Mouse (Mus musculus): ENCODE measurements at regions not wholly inside any gene's neighbourhood (a gene's known extent, or its start where the extent isn't known, plus 50 kb on each side); places are given as distances from the start of the nearest gene placed in this dataset.

DNA sequence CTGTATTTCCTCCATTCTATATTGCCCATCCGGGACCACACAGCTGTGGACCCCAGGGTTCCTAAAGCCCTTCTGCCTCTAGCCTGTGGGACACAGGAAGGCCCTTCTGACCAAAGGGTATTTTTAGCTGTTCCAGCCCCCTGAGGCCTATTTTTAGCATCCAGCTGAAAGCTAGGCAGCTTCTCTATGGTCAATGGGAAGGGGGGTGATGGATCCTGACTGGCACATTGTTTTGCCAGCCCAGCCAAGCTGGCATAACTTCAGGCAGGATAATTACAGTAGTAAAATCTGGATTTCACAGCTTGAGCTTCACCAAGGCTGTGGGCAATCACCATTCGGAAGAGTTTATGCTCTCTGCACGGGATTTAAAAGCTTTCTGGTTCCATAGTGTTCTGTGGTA lies 153.9 kb upstream of the Kcnd3 start:
- Histone ChIP-seq H3K27ac (ENCODE audit: insufficient read depth, low read depth) (no peak overlapping the region), H3K9me3 (replicated peaks; ENCODE audit: low read length) (no peaks in the 10 kb centered on the region), H3K36me3 (replicated peaks in 1 of 2; ENCODE audit: control insufficient read depth in 1 of 2, insufficient read depth in 1 of 2, low read length in 1 of 2) (no peaks in the 10 kb centered on the region), H3K79me2 (replicated peaks; ENCODE audit: control insufficient read depth, extremely low read depth, insufficient read depth, poor library complexity, severe bottlenecking) (no peaks in the 10 kb centered on the region), H3K9ac (ENCODE audit: insufficient read depth, low read depth) (no peak overlapping the region), H3K4me1 (ENCODE audit: control insufficient read depth in 1 of 2, insufficient read depth in 2 of 2) (no peaks in the 10 kb centered on the region), H3K27me3 (replicated peaks) (peaks cover 88% of the 10 kb centered on the region), H3K4me3 (replicated peaks in 1 of 3; ENCODE audit: low read depth in 2 of 3, low read length in 2 of 3, poor library complexity in 1 of 3) (no peak overlapping the region), H3K4me2 (ENCODE audit: insufficient read depth, low read depth, poor library complexity, severe bottlenecking) (no peak overlapping the region)
- in situ Hi-C loops (cut with MboI; ENCODE audit: low pct_ligation_motif_present, low pct_unique_long_range_greater_than_20kb, low sequenced_read_pairs) (no loop called here), dilution Hi-C loops (cut with MboI; ENCODE audit: extremely low pct_ligation_motif_present, extremely low pct_unique_long_range_greater_than_20kb, low sequenced_read_pairs) (no loop called here)
- no peak for DNase-seq (ENCODE audit: extremely low read depth)
- no peak for TF ChIP-seq POLR2A (IDR thresholded peaks at IDR 0.05; ENCODE audit: low read depth, low read length)

- dilution Hi-C loops (cut with MboI; ENCODE audit: extremely low pct_ligation_motif_present, extremely low pct_unique_long_range_greater_than_20kb, low sequenced_read_pairs) = no loop called here
- TF ChIP-seq KAT2A (IDR thresholded peaks at IDR 0.05; ENCODE audit: insufficient replicate concordance, low read length) = no peak
- TF ChIP-seq PAX5 (IDR thresholded peaks at IDR 0.05; ENCODE audit: low read length) = no peak
- no peaks in the 10 kb centered on the region for H3K4me1 ChIP-seq (ENCODE audit: control insufficient read depth in 1 of 2, insufficient read depth in 2 of 2)
- H3K79me2 ChIP-seq (replicated peaks; ENCODE audit: control insufficient read depth, extremely low read depth, insufficient read depth, poor library complexity, severe bottlenecking) = no peaks in the 10 kb centered on the region
- peaks cover 85% of the 10 kb centered on the region for H3K27me3 ChIP-seq (replicated peaks)
- H3K4me2 ChIP-seq (ENCODE audit: insufficient read depth, low read depth, poor library complexity, severe bottlenecking) = no peak overlapping the region
- DNase-seq (ENCODE audit: extremely low read depth) = no peak
- H3K9me3 ChIP-seq (replicated peaks; ENCODE audit: low read length) = no peaks in the 10 kb centered on the region
- H3K36me3 ChIP-seq (replicated peaks in 1 of 2; ENCODE audit: control insufficient read depth in 1 of 2, insufficient read depth in 1 of 2, low read length in 1 of 2) = no peaks in the 10 kb centered on the region
- in situ Hi-C loops (cut with MboI; ENCODE audit: low pct_ligation_motif_present, low pct_unique_long_range_greater_than_20kb, low sequenced_read_pairs) = no loop called here
- no peak overlapping the region for H3K4me3 ChIP-seq (replicated peaks in 1 of 3; ENCODE audit: low read depth in 2 of 3, low read length in 2 of 3, poor library complexity in 1 of 3)
- no peak overlapping the region for H3K27ac ChIP-seq (ENCODE audit: insufficient read depth, low read depth)
- no peak overlapping the region for H3K9ac ChIP-seq (ENCODE audit: insufficient read depth, low read depth)
Observed at GRCm38 (mm10) chr3:105300693-105301548, 151.2 kb upstream of the Kcnd3 start.

DNA sequence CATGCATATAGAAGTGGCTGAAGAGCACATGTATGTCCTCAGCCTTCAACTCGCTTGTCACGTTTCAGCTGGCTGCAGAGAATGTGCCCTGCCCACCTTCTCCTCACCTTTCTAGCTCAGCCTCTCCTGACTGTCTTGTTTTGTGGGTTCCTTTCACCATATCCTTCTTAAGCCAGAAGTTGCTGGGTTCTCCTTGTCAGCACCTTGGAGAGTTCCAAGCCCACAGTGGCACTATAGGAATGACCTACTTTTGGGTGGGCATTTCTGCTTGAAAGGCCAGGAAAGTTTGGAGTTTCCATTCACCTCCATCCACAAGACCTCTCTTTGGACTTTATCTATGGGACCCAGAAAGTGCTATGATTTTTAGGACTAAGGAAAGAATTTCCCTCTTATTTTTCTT lies 144.5 kb upstream of the Kcnd3 start:
- Histone ChIP-seq H3K4me2 (ENCODE audit: insufficient read depth, low read depth, poor library complexity, severe bottlenecking) (no peak overlapping the region), H3K27me3 (replicated peaks) (peaks cover 75% of the 10 kb centered on the region), H3K36me3 (replicated peaks in 1 of 2; ENCODE audit: control insufficient read depth in 1 of 2, insufficient read depth in 1 of 2, low read length in 1 of 2) (no peaks in the 10 kb centered on the region), H3K4me1 (ENCODE audit: control insufficient read depth in 1 of 2, insufficient read depth in 2 of 2) (no peaks in the 10 kb centered on the region), H3K79me2 (replicated peaks; ENCODE audit: control insufficient read depth, extremely low read depth, insufficient read depth, poor library complexity, severe bottlenecking) (no peaks in the 10 kb centered on the region), H3K27ac (ENCODE audit: insufficient read depth, low read depth) (no peak overlapping the region), H3K9me3 (replicated peaks; ENCODE audit: low read length) (no peaks in the 10 kb centered on the region), H3K4me3 (replicated peaks in 1 of 3; ENCODE audit: low read depth in 2 of 3, low read length in 2 of 3, poor library complexity in 1 of 3) (no peak overlapping the region), H3K9ac (ENCODE audit: insufficient read depth, low read depth) (no peak overlapping the region)
- in situ Hi-C loops (cut with MboI; ENCODE audit: low pct_ligation_motif_present, low pct_unique_long_range_greater_than_20kb, low sequenced_read_pairs) = no loop called here
- no peak for DNase-seq (ENCODE audit: extremely low read depth)
- dilution Hi-C loops (cut with MboI; ENCODE audit: extremely low pct_ligation_motif_present, extremely low pct_unique_long_range_greater_than_20kb, low sequenced_read_pairs) = no loop called here
- TF ChIP-seq ETS1 (conservative IDR thresholded peaks at IDR 0.05; ENCODE audit: low read depth, low read length) (no peak), MYC (IDR thresholded peaks at IDR 0.05; ENCODE audit: low read depth, low read length) (no peak), TBP (conservative IDR thresholded peaks at IDR 0.05; ENCODE audit: low read depth, low read length) (no peak), POLR2AphosphoS2 (IDR thresholded peaks at IDR 0.05; ENCODE audit: low read depth, low read length) (no peak), NELFE (IDR thresholded peaks at IDR 0.05; ENCODE audit: low read depth, low read length) (no peak), E2F4 (IDR thresholded peaks at IDR 0.05; ENCODE audit: insufficient replicate concordance, low read depth, low read length) (no peak), CHD1 (IDR thresholded peaks at IDR 0.05; ENCODE audit: low read depth, low read length) (no peak), MAX (IDR thresholded peaks at IDR 0.05; ENCODE audit: low read length) (no peak), RAD21 (IDR thresholded peaks at IDR 0.05; ENCODE audit: low read depth, low read length) (no peak), SIN3A (IDR thresholded peaks at IDR 0.05; ENCODE audit: low read length) (no peak), USF1 (IDR thresholded peaks at IDR 0.05; ENCODE audit: low read depth, low read length) (no peak), ZNF384 (IDR thresholded peaks at IDR 0.05; ENCODE audit: low read depth, low read length) (no peak)
